Mouse (Mus musculus): Measurements from ENCODE around the gene Rtn1.

DNA sequence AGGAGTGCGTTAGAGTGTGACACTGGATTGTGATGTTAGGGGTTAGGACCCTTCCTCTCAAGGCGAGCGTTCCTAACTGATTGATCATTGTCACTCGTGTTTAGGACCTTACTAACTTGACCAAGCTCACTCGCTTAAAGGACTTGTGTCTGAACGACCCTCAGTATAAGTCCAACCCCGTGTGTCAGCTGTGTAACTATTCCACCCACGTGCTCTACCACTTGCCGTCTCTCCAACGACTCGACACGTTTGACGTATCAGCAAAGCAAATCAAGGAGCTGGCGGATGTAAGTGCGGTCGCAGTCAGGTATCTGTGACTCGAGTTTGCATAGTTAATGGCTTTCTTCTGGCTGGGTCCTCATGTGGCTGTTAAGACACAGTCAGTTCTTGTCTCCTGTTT, 45.1 kb upstream of the Rtn1 start:
- TF ChIP-seq POLR2A (IDR thresholded peaks at IDR 0.05; ENCODE audit: borderline replicate concordance, insufficient read depth, low read length) (no peak), CTCF (IDR thresholded peaks at IDR 0.05; ENCODE audit: borderline replicate concordance, insufficient read depth, low read depth, low read length) (no peak)

Data from cerebellum, adult 2 months (tissue).